Mouse (Mus musculus) stomach, embryonic 16.5 days (tissue): ENCODE results near the gene Slc12a9. TPM values are rescaled to one million over a fixed set of nuclear protein-coding genes. Genes with fewer than 3 reads are reported as not detected.
"Not testable (repeated sequence)": the region's sequence is repeated elsewhere in the genome, so short reads cannot be mapped to it uniquely, and the experiment has no call there.

Source experiments
- ATAC-seq: fragments of 200-750 bp; cut with Nextera tagmentation; 2 replicates; pipeline ENCODE4 v1.8.0; 2017; ENCODE audit warnings: moderate number of reproducible peaks, moderate TSS enrichment; ENCODE audit not compliant: insufficient read depth, low FRiP score
- H3K27ac ChIP-seq: fragments of 300-500 bp; sonication (generic); 2 replicates; pipeline ENCODE4 v1.5.1; 2014; ENCODE audit warnings: low read length
- H3K27me3 ChIP-seq: fragments of 300-500 bp; sonication (generic); 2 replicates; pipeline ENCODE4 v1.6.1; 2014; ENCODE audit warnings: low read length, control low read depth, mixed read lengths; ENCODE audit not compliant: control insufficient read depth, insufficient read depth
- H3K36me3 ChIP-seq: fragments of 300-500 bp; sonication (generic); 2 replicates; pipeline ENCODE4 v1.6.1; 2014; ENCODE audit warnings: low read length; ENCODE audit not compliant: control insufficient read depth, insufficient read depth
- H3K4me1 ChIP-seq: fragments of 300-500 bp; sonication (generic); 2 replicates; pipeline ENCODE4 v1.6.1; 2014; ENCODE audit warnings: low read length, control low read depth, mixed read lengths; ENCODE audit not compliant: control insufficient read depth, insufficient read depth
- H3K4me2 ChIP-seq: fragments of 300-500 bp; sonication (generic); 2 replicates; pipeline ENCODE4 v1.6.1; 2014; ENCODE audit warnings: low read depth, low read length, mixed read lengths
- H3K4me3 ChIP-seq: fragments of 300-500 bp; sonication (generic); replicated peaks from 2 replicates; pipeline ENCODE4 v1.5.1; 2014; ENCODE audit warnings: mild to moderate bottlenecking, low read length
- H3K9ac ChIP-seq: fragments of 300-500 bp; sonication (generic); 2 replicates; pipeline ENCODE4 v1.6.1; 2014; ENCODE audit warnings: low read length
- H3K9me3 ChIP-seq: fragments of 300-500 bp; sonication (generic); replicated peaks from 2 replicates; pipeline ENCODE4 v1.6.1; 2016; ENCODE audit warnings: low read length, control low read depth; ENCODE audit not compliant: control insufficient read depth
- WGBS: fragments of 180-500 bp; shearing (Covaris S2); extraction: QIAGEN DNeasy Blood & Tissue Kit; methylation state at CpG from one replicate; pipeline ENCODE4 v1.1.7; 2014; 5-methylcytosine and 5-hydroxymethylcytosine counted together
- polyA plus RNA-seq: library from polyadenylated mRNA; unstranded; fragments of >200 nt; fragmentation: Nextera tagmentation; extraction: Ambion mirVana; gene quantifications from 2 replicates; pipeline ENCODE4 v1.2.1, GENCODE M21; 2015

The Slc12a9 gene
- polyA plus RNA-seq, 1 experiment from 2014 or later, result 13.7 TPM

- peaks cover 34% of the 10 kb centered on the region for H3K27me3 ChIP-seq
- H3K9me3 ChIP-seq, result no peaks in the 10 kb centered on the region
- H3K4me1 ChIP-seq, result peaks cover 42% of the 10 kb centered on the region
- no peak overlapping the region; the same call in 1 of the 2 replicates for H3K27ac ChIP-seq
- no peak for ATAC-seq
- 47% methylated on average over 13 of the region's 13 CpGs for WGBS
- peak overlapping the region; percentile 75 for H3K4me2 ChIP-seq
- no peaks in the 10 kb centered on the region for H3K36me3 ChIP-seq
- H3K4me3 ChIP-seq, result peak overlapping the region; percentile 46
- H3K9ac ChIP-seq, result peak overlapping the region; percentile 66
Measured at GRCm38 (mm10) chr5:137289591-137290365, 43.6 kb downstream of the Slc12a9 start.

GRCm38 (mm10) chr5:137288999-137289470, 44.4 kb downstream of the Slc12a9 start:
- H3K36me3 ChIP-seq, result no peaks in the 10 kb centered on the region
- H3K4me1 ChIP-seq, result peaks cover 39% of the 10 kb centered on the region
- H3K4me2 ChIP-seq, result peak overlapping the region; percentile 75
- H3K9ac ChIP-seq, result peak overlapping the region; percentile 66
- 3% methylated on average over 25 of the region's 25 CpGs for WGBS
- H3K27me3 ChIP-seq, result peaks cover 34% of the 10 kb centered on the region
- no peak overlapping the region; the same call in 1 of the 2 replicates for H3K27ac ChIP-seq
- ATAC-seq, result no peak
- peak overlapping the region; percentile 46 for H3K4me3 ChIP-seq
- no peaks in the 10 kb centered on the region for H3K9me3 ChIP-seq

DNA sequence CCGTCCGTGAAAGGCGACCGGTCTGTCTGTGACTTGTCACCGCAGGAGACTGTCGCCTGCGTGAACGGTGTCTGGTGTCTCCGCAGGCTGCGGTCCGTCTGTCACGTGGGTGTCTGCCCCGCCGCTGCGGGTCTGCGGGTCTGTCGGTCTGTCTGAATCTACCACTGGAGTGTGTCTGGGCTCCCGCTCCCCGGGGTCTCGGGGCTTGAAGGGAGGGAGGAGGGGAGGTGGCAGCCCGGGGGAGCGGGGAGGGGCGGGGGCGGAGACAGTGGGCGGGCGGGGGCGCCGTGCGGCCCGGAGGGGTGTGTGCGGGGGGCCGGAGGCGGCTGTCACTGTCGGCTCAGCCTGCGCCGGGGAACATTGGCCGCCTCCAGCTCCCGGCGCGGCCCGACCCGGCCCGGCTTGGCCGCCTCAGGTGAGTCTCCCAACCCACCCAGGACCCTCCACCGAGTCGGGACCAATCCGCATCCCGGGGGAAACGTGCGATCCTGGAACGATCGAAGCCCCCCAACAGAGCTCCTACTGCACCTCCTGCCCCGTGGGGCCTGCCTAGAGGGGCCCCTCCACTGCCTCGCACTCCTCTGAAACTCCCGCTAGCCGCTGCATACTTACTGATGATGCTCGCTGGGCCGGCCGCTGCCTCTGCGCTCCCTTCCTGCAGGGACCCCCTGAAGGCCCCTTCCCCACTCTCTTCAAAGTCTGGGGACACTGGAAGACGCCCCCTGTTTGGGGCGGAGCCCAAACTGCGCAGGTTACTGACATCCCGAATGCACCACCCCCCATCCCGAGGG, 45.2 kb downstream of the Slc12a9 start:
- ATAC-seq, result peak; percentile 5; the same call in 1 of the 2 replicates
- under 1% methylated on average over 48 of the region's 65 CpGs for whole genome bisulfite sequencing

DNA sequence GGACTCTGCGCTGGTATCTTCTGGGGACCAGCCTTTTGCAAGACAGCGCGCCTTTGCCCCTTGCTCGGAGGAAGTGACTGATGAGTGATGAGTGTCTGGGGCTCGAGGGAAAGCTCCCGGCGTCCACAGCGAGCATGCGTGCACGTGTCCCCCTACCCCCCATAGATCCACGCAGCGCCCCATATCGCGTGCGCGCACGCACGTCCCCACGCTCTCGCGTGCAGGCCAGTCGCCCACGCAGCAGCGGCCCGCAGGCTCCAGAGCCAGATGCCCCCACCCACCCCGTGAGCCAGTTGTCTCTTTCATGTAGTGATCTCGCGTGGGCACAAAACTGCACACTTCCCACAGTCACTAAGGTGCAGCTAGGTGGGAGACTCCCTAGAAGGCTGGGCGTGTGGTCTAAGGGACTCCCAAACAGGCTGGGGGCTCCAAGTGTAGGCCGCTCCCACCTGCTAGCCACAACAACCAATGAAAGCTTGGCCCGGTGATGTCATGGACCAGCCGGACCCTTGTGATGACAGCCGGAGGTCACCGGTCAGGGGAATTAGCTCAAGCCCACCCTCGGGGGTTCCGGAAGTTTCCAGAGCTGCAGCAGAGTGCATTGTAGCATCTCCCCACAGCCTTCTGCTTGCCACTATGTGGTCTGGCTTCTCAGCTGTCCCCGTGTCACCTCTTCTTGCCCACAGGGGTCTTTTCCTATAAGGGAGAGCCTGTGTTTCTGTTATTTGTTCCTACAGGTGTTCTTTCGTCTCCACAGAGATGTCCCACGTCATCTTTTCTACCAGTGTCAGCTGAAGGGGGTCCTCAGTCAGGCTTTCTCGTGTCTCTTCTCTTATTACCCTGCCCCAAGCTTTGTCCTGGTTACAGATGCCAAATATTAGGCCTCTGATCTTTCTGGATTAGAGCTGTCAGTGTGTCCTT, 46.1 kb downstream of the Slc12a9 start, which contains the start of gene Ache:
TSS of gene Ache (plus strand) at position 488 of the 921 bp plus-strand sequence.
- Histone ChIP-seq H3K27ac (no peak within 1 kb of the TSS; the same call in 1 of the 2 replicates), H3K36me3 (no peaks in the 10 kb centered on the region), H3K4me3 (peak within 1 kb of the TSS; percentile 46), H3K4me1 (peaks cover 33% of the 10 kb centered on the region), H3K27me3 (peaks cover 34% of the 10 kb centered on the region), H3K9me3 (no peaks in the 10 kb centered on the region), H3K4me2 (peak within 1 kb of the TSS; percentile 75), H3K9ac (peak within 1 kb of the TSS; percentile 66)
- ATAC-seq, result 0 out of 2 replicates have a peak, but pooled peaks have one; percentile 20
- WGBS, result 3% methylated on average over 40 of the region's 40 CpGs

More for the DNA sequence above, 45.2 kb downstream of the Slc12a9 start:
- H3K9me3 ChIP-seq, result no peaks in the 10 kb centered on the region
- peaks cover 36% of the 10 kb centered on the region for H3K4me1 ChIP-seq
- H3K4me3 ChIP-seq, result peak overlapping the region; percentile 46
- H3K9ac ChIP-seq, result peak overlapping the region; percentile 66
- H3K36me3 ChIP-seq, result no peaks in the 10 kb centered on the region
- no peak overlapping the region; the same call in 1 of the 2 replicates for H3K27ac ChIP-seq
- peak overlapping the region; percentile 75 for H3K4me2 ChIP-seq
- H3K27me3 ChIP-seq, result peaks cover 34% of the 10 kb centered on the region

DNA sequence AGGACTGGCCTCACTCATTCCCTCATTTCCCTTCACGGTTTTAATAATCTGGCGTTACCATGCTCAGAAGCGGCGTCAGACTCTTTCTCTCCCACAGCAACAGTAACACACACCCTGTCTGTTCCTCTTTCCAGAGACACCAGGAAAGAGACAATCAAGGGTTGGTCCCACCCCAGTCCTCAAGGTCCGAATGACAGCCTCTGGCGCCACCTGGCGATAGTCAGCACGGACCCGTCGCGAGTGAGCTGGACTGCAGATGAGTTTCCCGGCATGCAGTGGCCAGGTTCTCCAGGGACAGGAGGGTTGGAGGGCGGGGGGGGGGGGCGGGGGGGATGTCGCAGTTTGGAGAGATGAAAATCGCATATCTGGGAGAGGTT, 46.8 kb downstream of the Slc12a9 start:
- H3K36me3 ChIP-seq, result no peaks in the 10 kb centered on the region
- no peaks in the 10 kb centered on the region for H3K9me3 ChIP-seq
- H3K4me1 ChIP-seq, result peaks cover 33% of the 10 kb centered on the region
- peak overlapping the region; percentile 75 for H3K4me2 ChIP-seq
- peak overlapping the region; percentile 33 for H3K4me3 ChIP-seq
- peak overlapping the region; percentile 52; the same call in 1 of the 2 replicates for H3K9ac ChIP-seq
- H3K27me3 ChIP-seq, result peaks cover 34% of the 10 kb centered on the region
- H3K27ac ChIP-seq, result no peak overlapping the region
- peak; percentile 62; the same call in 1 of the 2 replicates for ATAC-seq
- WGBS, result under 1% methylated on average over 16 of the region's 16 CpGs

DNA sequence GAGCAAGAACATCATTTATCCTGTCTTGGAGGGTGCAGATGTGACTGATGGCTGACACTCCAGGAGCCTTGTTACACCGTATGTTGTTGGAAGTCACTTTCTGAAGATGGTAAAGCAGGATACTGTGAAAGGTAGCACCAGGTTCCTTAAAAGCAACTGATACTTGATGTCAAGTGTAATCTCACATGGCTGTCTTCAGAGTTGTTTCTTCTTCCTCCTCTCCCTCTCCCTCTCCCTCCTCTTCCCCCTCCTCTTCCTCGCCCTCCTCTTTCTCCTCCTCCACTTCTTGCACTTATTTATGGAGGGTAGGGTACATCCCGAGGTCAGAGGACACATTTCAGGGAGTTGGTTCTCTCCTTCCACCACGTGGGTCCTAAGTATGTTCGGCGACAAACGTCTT, 47.4 kb downstream of the Slc12a9 start:
- Histone ChIP-seq H3K4me3 (no peak overlapping the region), H3K27me3 (peaks cover 34% of the 10 kb centered on the region), H3K9ac (no peak overlapping the region), H3K4me1 (peaks cover 33% of the 10 kb centered on the region), H3K27ac (no peak overlapping the region), H3K9me3 (no peaks in the 10 kb centered on the region), H3K36me3 (no peaks in the 10 kb centered on the region), H3K4me2 (no peak overlapping the region)
- no peak for ATAC-seq
- WGBS, result 30% methylated on average over 7 of the region's 7 CpGs

DNA sequence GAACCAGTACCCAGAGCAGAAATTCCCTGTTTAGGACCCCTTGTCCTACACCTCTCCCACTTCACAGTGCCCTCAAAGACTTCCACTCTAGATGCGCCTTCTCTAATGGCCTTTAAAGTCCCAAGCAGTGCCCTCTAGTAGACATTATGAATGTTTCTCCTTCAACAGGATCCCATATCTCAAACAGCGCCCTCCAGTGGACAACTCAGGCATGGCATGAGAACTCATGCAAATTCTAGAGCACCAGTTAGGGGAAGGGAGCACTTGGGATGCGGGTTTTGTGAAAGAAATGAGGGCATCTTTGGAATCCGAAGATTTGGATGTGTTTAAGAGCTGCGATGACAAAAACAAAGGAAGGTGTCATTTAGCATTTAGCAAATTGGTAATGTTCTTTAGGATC, 48.4 kb downstream of the Slc12a9 start:
- peaks cover 29% of the 10 kb centered on the region for H3K4me1 ChIP-seq
- no peaks in the 10 kb centered on the region for H3K9me3 ChIP-seq
- no peak overlapping the region for H3K27ac ChIP-seq
- peaks cover 30% of the 10 kb centered on the region for H3K27me3 ChIP-seq
- no peak for ATAC-seq
- WGBS, result 59% methylated on average over 5 of the region's 5 CpGs
- H3K36me3 ChIP-seq, result no peaks in the 10 kb centered on the region
- no peak overlapping the region for H3K9ac ChIP-seq
- no peak overlapping the region for H3K4me3 ChIP-seq
- no peak overlapping the region for H3K4me2 ChIP-seq

GRCm38 (mm10) chr5:137284411-137284810, 49.0 kb downstream of the Slc12a9 start:
- H3K36me3 ChIP-seq, H3K4me3 ChIP-seq, H3K4me2 ChIP-seq, H3K9me3 ChIP-seq, H3K9ac ChIP-seq, ATAC-seq, H3K27ac ChIP-seq: not testable (repeated sequence)
- peaks cover 25% of the 10 kb centered on the region for H3K27me3 ChIP-seq
- H3K4me1 ChIP-seq, result peaks cover 23% of the 10 kb centered on the region
- 79% methylated on average over 5 of the region's 6 CpGs for WGBS
